Mouse (Mus musculus): ENCODE data around the gene Prorsd1. TPM values are rescaled to one million over a fixed set of nuclear protein-coding genes. Genes with fewer than 3 reads are reported as not detected.

Prorsd1 gene
- total RNA-seq, 2 experiments from 2014 or later = 22.8 to 27.4 TPM

DNA sequence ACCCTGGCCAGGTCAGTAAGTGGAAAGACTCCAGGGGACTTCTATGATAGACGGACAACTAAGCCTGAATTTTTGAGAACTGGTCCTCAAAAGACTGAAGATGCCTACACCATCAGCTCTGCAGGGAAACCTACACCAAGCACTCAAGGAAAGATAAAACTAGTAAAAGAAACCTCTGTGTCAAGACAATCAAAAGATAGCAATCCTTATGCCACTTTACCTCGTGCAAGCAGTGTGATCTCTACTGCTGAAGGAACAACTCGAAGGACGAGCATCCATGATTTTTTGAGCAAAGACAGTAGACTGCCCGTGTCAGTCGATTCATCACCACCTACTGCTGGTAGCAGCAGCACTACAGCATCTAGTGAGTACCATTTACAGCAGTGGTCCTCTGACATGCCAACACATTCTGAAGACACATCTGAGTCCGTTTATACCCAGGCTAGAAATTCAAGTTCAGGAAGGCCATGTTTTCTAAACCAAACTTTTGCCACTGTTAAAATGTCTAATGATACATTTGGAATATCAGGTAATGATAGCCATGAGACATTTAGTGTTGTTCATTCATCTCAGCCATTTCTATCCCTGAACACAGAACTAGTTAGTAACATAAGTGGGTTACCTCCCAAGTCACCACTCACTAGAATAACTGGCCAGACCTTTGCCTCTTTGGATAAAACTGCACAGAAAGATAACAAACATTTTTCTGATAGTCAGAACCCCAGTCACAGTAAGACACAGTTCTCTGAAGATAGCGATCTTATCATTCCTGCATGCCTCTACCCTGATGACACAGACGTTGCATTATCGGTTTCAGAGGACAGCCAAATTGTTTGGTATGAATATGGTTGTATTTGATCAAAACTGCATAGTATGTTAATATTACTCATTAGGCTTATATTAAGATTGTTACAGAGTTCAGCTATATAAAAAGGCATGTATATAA is 10.6 kb downstream of the Prorsd1 start:
- no peak for DNase-seq

DNA sequence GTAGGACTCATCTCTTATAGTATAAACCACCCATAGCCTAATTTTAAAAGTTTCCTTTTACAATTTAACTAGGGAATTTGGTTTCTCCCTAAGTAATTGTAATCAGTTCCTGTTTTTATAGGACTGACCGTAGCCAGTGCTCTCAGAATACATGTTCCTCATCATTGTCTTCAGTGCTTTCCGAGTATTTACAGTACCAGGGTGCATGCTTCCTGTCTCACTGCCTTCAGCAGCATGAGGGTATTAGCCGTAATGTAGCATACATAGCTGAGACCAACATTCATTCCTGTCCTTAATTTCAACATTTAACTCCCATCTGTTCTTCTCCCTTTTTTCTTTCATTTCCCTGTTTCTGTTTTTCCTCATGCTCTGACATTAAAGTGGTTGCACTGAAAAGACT is 17.9 kb downstream of the Prorsd1 start:
- DNase-seq = no peak

DNA sequence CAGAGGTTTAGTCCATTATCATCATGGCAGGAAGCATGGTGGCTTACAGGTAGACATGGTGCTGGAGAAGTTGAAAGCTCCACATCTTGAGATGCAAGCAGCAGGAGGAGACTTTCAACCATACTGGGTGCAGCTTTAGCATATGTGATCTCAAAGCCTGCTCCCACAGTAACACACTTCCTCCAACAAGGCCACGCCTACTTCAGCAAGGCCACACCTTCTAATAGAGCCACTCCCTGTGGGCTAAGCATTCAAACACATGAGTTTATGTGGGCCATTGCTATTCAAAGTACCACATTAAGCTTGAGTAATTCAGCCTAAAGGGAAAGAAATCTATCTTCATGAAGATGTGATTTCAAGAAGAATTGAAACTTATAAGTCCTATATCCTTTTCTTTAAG is 21.7 kb downstream of the Prorsd1 start:
- DNase-seq = no peak

DNA sequence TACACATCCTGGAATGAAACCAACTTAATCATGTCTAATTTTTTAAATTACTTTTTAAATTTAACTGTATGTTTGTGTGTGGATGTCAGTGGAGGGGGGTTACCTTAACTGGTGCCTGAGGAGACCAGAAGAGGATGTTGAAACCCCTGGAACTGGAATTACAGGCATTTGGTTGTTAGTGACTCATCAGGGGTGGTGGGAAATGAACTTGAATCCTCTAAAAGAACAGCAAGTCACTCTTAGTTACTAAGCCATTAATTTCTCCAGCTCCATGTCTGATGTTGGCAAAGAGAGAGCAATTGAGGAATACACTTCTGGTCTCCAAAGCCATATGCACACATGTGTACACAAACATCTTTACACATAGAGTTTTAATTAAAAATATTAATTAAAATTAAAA is 40.2 kb downstream of the Prorsd1 start:
- peak in 1 of 2 experiments; percentile 9 for DNase-seq

Other genes starting within 250 kb of the Prorsd1 start
- 10 to 100 TPM; 13.9 to 19.3 TPM for gene Ccdc88a, start 141.4 kb downstream of the Prorsd1 start, total RNA-seq (2021)
- gene Mtif2, start 11.4 kb upstream of the Prorsd1 start, total RNA-seq (2021) = 10 to 100 TPM; 40.2 to 42.0 TPM
- gene Clhc1, start 32.9 kb upstream of the Prorsd1 start, total RNA-seq (2021) = under 1 TPM; 0.46 to 0.50 TPM
- gene Rps27a, start 33.1 kb upstream of the Prorsd1 start, total RNA-seq (2021) = 100 to 1,000 TPM; 847 to 932 TPM
- gene Rtn4, start 177.9 kb upstream of the Prorsd1 start, total RNA-seq (2021) = 100 to 1,000 TPM; 312 to 517 TPM